Mouse (Mus musculus) forebrain, embryonic 11.5 days (tissue): ENCODE measurements around the gene Neurod6. TPM values are rescaled to one million over a fixed set of nuclear protein-coding genes. Genes with fewer than 3 reads are reported as not detected.

Experiments used
- ATAC-seq: fragments of 200-750 bp; cut with Nextera tagmentation; replicated peaks from 2 replicates; pipeline ENCODE4 v1.8.0; 2017; ENCODE audit warnings: moderate TSS enrichment; ENCODE audit not compliant: low FRiP score
- DNase-seq: peaks from one replicate; pipeline ENCODE4 v3.0.0-alpha.2; 2017; ENCODE audit warnings: low spot score
- H3K27ac ChIP-seq: fragments of 300-500 bp; sonication (generic); 2 replicates; pipeline ENCODE4 v1.5.1; 2014; ENCODE audit warnings: low read depth, low read length
- H3K27me3 ChIP-seq: fragments of 300-500 bp; sonication (generic); 2 replicates; pipeline ENCODE4 v1.6.1; 2014; ENCODE audit warnings: mild to moderate bottlenecking, low read length, mixed read lengths; ENCODE audit not compliant: control insufficient read depth, insufficient read depth
- H3K36me3 ChIP-seq: fragments of 300-500 bp; sonication (generic); 2 replicates; pipeline ENCODE4 v1.6.1; 2014; ENCODE audit warnings: mild to moderate bottlenecking, low read length, moderate library complexity, mixed read lengths; ENCODE audit not compliant: control insufficient read depth, insufficient read depth
- H3K4me1 ChIP-seq: fragments of 300-500 bp; sonication (generic); replicated peaks from 2 replicates; pipeline ENCODE4 v1.6.1; 2014; ENCODE audit warnings: low read length, mixed read lengths; ENCODE audit not compliant: control insufficient read depth, insufficient read depth
- H3K4me2 ChIP-seq: fragments of 300-500 bp; sonication (generic); 2 replicates; pipeline ENCODE4 v1.6.1; 2014; ENCODE audit warnings: low read depth, mild to moderate bottlenecking, low read length, moderate library complexity, mixed read lengths; ENCODE audit not compliant: severe bottlenecking
- H3K4me3 ChIP-seq: fragments of 300-500 bp; sonication (generic); 2 replicates; pipeline ENCODE4 v1.5.1; 2014; ENCODE audit warnings: low read depth, low read length
- H3K9ac ChIP-seq: fragments of 300-500 bp; sonication (generic); 2 replicates; pipeline ENCODE4 v1.6.1; 2014; ENCODE audit warnings: low read length
- H3K9me3 ChIP-seq: fragments of 300-500 bp; sonication (generic); 2 replicates; pipeline ENCODE4 v1.6.1; 2016; ENCODE audit warnings: low read length, mixed read lengths; ENCODE audit not compliant: control insufficient read depth
- WGBS: fragments of 180-500 bp; shearing (Covaris S2); extraction: QIAGEN DNeasy Blood & Tissue Kit; methylation state at CpG from one replicate; pipeline ENCODE4 v1.1.7; 2014; 5-methylcytosine and 5-hydroxymethylcytosine counted together
- polyA plus RNA-seq: library from polyadenylated mRNA; unstranded; fragments of >200 nt; fragmentation: Nextera tagmentation; extraction: Ambion mirVana; gene quantifications from 2 replicates; pipeline ENCODE4 v1.2.1, GENCODE M21; 2014

The Neurod6 gene
- polyA plus RNA-seq, 1 experiment from 2014 or later = 7.6 TPM

GRCm38 (mm10) chr6:55649996-55650395, 31.1 kb downstream of the Neurod6 start:
- H3K36me3 ChIP-seq = no peaks in the 10 kb centered on the region
- DNase-seq (no peak), ATAC-seq (no peak)
- WGBS = 66% methylated on average over 3 of the region's 3 CpGs
- H3K4me3 ChIP-seq = no peak overlapping the region
- H3K9ac ChIP-seq = no peak overlapping the region
- 0 out of 2 replicates have a peak, but pooled peaks cover 3% of the 10 kb centered on the region for H3K4me1 ChIP-seq
- no peaks in the 10 kb centered on the region for H3K27me3 ChIP-seq
- no peaks in the 10 kb centered on the region for H3K9me3 ChIP-seq
- no peak overlapping the region for H3K27ac ChIP-seq
- no peak overlapping the region for H3K4me2 ChIP-seq

GRCm38 (mm10) chr6:55649581-55649980, 31.5 kb downstream of the Neurod6 start:
- DNase-seq (no peak), ATAC-seq (no peak)
- no peak overlapping the region for H3K9ac ChIP-seq
- H3K36me3 ChIP-seq = no peaks in the 10 kb centered on the region
- H3K27me3 ChIP-seq = no peaks in the 10 kb centered on the region
- 0 out of 2 replicates have a peak, but pooled peaks cover 3% of the 10 kb centered on the region for H3K4me1 ChIP-seq
- H3K4me2 ChIP-seq = no peak overlapping the region
- no peak overlapping the region for H3K27ac ChIP-seq
- H3K9me3 ChIP-seq = no peaks in the 10 kb centered on the region
- H3K4me3 ChIP-seq = no peak overlapping the region
- WGBS = 87% methylated on average over 8 of the region's 8 CpGs

- no peak overlapping the region for H3K4me2 ChIP-seq
- H3K36me3 ChIP-seq = no peaks in the 10 kb centered on the region
- no peak for DNase-seq
- ATAC-seq = no peak
- H3K9ac ChIP-seq = no peak overlapping the region
- H3K27me3 ChIP-seq = no peaks in the 10 kb centered on the region
- 71% methylated on average over 3 of the region's 3 CpGs for WGBS
- H3K27ac ChIP-seq = no peak overlapping the region
- H3K9me3 ChIP-seq = no peaks in the 10 kb centered on the region
- no peak overlapping the region for H3K4me3 ChIP-seq
- 0 out of 2 replicates have a peak, but pooled peaks cover 3% of the 10 kb centered on the region for H3K4me1 ChIP-seq
Measured at GRCm38 (mm10) chr6:55648886-55649285, 32.2 kb downstream of the Neurod6 start.

- Histone ChIP-seq H3K27ac (no peak overlapping the region), H3K4me1 (0 out of 2 replicates have a peak, but pooled peaks cover 3% of the 10 kb centered on the region), H3K4me3 (no peak overlapping the region), H3K36me3 (no peaks in the 10 kb centered on the region), H3K27me3 (no peaks in the 10 kb centered on the region), H3K9me3 (no peaks in the 10 kb centered on the region), H3K9ac (no peak overlapping the region), H3K4me2 (no peak overlapping the region)
- WGBS = 54% methylated on average over 8 of the region's 8 CpGs
- ATAC-seq (0 out of 2 replicates have a peak, but pooled peaks have one; percentile 4), DNase-seq (no peak)
Measured at GRCm38 (mm10) chr6:55647771-55648280, 33.2 kb downstream of the Neurod6 start.

GRCm38 (mm10) chr6:55646824-55647560, 34.1 kb downstream of the Neurod6 start:
- no peaks in the 10 kb centered on the region for H3K27me3 ChIP-seq
- H3K4me1 ChIP-seq = 0 out of 2 replicates have a peak, but pooled peaks cover 3% of the 10 kb centered on the region
- H3K9ac ChIP-seq = no peak overlapping the region
- no peaks in the 10 kb centered on the region for H3K36me3 ChIP-seq
- H3K4me3 ChIP-seq = no peak overlapping the region
- WGBS = 66% methylated on average over 9 of the region's 9 CpGs
- no peak overlapping the region for H3K27ac ChIP-seq
- H3K4me2 ChIP-seq = no peak overlapping the region
- no peaks in the 10 kb centered on the region for H3K9me3 ChIP-seq
- DNase-seq (no peak), ATAC-seq (0 out of 2 replicates have a peak, but pooled peaks have one; percentile 24)

- DNase-seq = no peak
- 76% methylated on average over 14 of the region's 14 CpGs for WGBS
- H3K27ac ChIP-seq = no peak overlapping the region
Measured at GRCm38 (mm10) chr6:55646111-55646823, 34.8 kb downstream of the Neurod6 start.

GRCm38 (mm10) chr6:55634662-55635061, 46.4 kb downstream of the Neurod6 start:
- ATAC-seq (no peak), DNase-seq (no peak)
- Histone ChIP-seq H3K4me2 (no peak overlapping the region), H3K9me3 (no peaks in the 10 kb centered on the region), H3K9ac (no peak overlapping the region), H3K4me3 (no peak overlapping the region), H3K27ac (no peak overlapping the region), H3K4me1 (no peaks in the 10 kb centered on the region), H3K27me3 (no peaks in the 10 kb centered on the region), H3K36me3 (no peaks in the 10 kb centered on the region)
- 86% methylated on average over 1 of the region's 1 CpGs for WGBS

More at GRCm38 (mm10) chr6:55646111-55646823, 34.8 kb downstream of the Neurod6 start:
- H3K4me2 ChIP-seq = no peak overlapping the region
- H3K9ac ChIP-seq = no peak overlapping the region
- H3K27me3 ChIP-seq = no peaks in the 10 kb centered on the region
- H3K4me3 ChIP-seq = no peak overlapping the region
- H3K4me1 ChIP-seq = 0 out of 2 replicates have a peak, but pooled peaks cover 3% of the 10 kb centered on the region
- ATAC-seq = peak; percentile 36
- no peaks in the 10 kb centered on the region for H3K9me3 ChIP-seq
- H3K36me3 ChIP-seq = no peaks in the 10 kb centered on the region
